Mouse (Mus musculus): Measurements from ENCODE around the gene Vps45. TPM values are rescaled to one million over a fixed set of nuclear protein-coding genes. Genes with fewer than 3 reads are reported as not detected.
"Not testable (repeated sequence)": the region's sequence is repeated elsewhere in the genome, so short reads cannot be mapped to it uniquely, and the experiment has no call there.

The Vps45 gene
- total and polyA plus RNA-seq, 2 experiments from 2014 or later, result 24.9 to 61.8 TPM

GRCm38 (mm10) chr3:95957359-95958148 lies 100.7 kb downstream of the Vps45 start:
- DNase-seq (ENCODE audit: low spot score), result peak; percentile 57
- WGBS, result 51% methylated on average over 8 of the region's 8 CpGs
- no peak for TF ChIP-seq CTCF (IDR thresholded peaks at IDR 0.05; ENCODE audit: low read depth)

DNA sequence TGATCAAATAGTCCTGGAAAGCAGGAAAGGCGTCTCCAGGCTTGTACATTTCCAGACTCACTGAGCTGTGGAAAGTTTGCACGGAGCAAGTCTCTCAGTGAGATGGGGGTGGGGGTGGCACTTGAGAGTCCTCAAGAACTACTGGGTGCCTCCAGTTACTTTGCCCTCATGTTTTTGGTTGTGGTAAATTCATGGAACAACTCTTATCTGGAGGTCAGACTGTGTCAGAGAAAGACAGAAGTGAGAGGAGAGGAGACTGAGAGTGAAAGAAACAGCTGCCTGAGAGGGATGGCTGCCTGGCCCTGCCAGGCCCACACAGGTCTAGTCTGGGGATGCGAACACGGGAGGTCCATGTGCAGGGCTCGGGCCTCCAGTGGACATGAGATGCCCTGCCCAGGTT lies 102.9 kb downstream of the Vps45 start:
- Histone ChIP-seq H3K9me3 (ENCODE audit: low read length) (no peaks in the 10 kb centered on the region), H3K27ac (no peak overlapping the region), H3K36me3 (ENCODE audit: insufficient read depth, low read length) (no peaks in the 10 kb centered on the region), H3K4me3 (ENCODE audit: low read length) (no peak overlapping the region), H3K9ac (replicated peaks; ENCODE audit: low read length) (no peak overlapping the region), H3K4me1 (ENCODE audit: insufficient read depth, low read length) (no peaks in the 10 kb centered on the region), H3K4me2 (ENCODE audit: low read depth, low read length) (no peak overlapping the region), H3K27me3 (ENCODE audit: insufficient read depth, low read length) (no peaks in the 10 kb centered on the region)
- TF ChIP-seq CTCF (IDR thresholded peaks at IDR 0.05; ENCODE audit: low read depth), result no peak
- ATAC-seq (no peak), DNase-seq (ENCODE audit: low spot score) (no peak)
- 94% methylated on average over 5 of the region's 5 CpGs for WGBS

More at GRCm38 (mm10) chr3:95957359-95958148, 100.7 kb downstream of the Vps45 start:
- no peak overlapping the region for H3K9ac ChIP-seq (replicated peaks; ENCODE audit: low read length)
- no peaks in the 10 kb centered on the region for H3K36me3 ChIP-seq (ENCODE audit: insufficient read depth, low read length)
- ATAC-seq, result no peak
- no peaks in the 10 kb centered on the region for H3K9me3 ChIP-seq (ENCODE audit: low read length)
- H3K4me1 ChIP-seq (ENCODE audit: insufficient read depth, low read length), result no peaks in the 10 kb centered on the region
- H3K27ac ChIP-seq, result no peak overlapping the region
- H3K4me3 ChIP-seq (ENCODE audit: low read length), result no peak overlapping the region
- H3K4me2 ChIP-seq (ENCODE audit: low read depth, low read length), result no peak overlapping the region
- H3K27me3 ChIP-seq (ENCODE audit: insufficient read depth, low read length), result no peaks in the 10 kb centered on the region

DNA sequence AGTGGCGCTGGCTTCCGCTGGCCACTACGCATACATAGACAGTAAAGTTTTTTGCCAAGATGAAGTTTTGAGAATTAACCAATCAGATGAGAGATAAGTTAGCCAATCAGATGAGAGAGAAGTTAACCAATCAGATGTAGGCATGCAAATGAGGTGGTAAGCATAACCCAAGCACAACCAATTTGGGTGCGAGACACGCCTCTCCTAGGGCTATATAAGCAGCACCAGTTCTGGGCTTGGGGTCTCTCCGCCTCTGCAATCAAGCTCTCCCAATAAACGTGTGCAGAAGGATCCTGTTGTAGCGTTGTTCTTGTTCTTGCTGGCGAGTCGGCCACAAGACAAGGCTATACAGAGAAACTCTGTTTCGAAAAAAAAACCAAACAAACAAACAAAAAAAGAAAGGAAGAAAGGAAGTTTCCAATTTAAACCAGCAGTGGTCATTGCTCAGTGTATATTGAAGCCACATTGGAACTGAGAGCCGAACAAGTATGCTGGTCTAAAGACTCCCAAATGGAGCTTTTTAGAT lies 103.6 kb downstream of the Vps45 start:
- H3K4me2 ChIP-seq (ENCODE audit: low read depth, low read length); ATAC-seq; H3K36me3 ChIP-seq (ENCODE audit: insufficient read depth, low read length); H3K27ac ChIP-seq; H3K27me3 ChIP-seq (ENCODE audit: insufficient read depth, low read length); H3K4me3 ChIP-seq (ENCODE audit: low read length); DNase-seq (ENCODE audit: low spot score); H3K4me1 ChIP-seq (ENCODE audit: insufficient read depth, low read length); H3K9ac ChIP-seq (replicated peaks; ENCODE audit: low read length); H3K9me3 ChIP-seq (ENCODE audit: low read length): not testable (repeated sequence)
- WGBS, result 89% methylated on average over 12 of the region's 12 CpGs

- Histone ChIP-seq H3K9ac (replicated peaks; ENCODE audit: low read length) (no peak overlapping the region), H3K27me3 (ENCODE audit: insufficient read depth, low read length) (no peaks in the 10 kb centered on the region), H3K4me1 (ENCODE audit: insufficient read depth, low read length) (no peaks in the 10 kb centered on the region), H3K36me3 (ENCODE audit: insufficient read depth, low read length) (no peaks in the 10 kb centered on the region), H3K4me2 (ENCODE audit: low read depth, low read length) (no peak overlapping the region), H3K9me3 (ENCODE audit: low read length) (no peaks in the 10 kb centered on the region), H3K27ac (peak overlapping the region; percentile 32; the same call in 1 of the 2 replicates), H3K4me3 (ENCODE audit: low read length) (no peak overlapping the region)
- TF ChIP-seq CTCF (IDR thresholded peaks at IDR 0.05; ENCODE audit: low read depth), result no peak
- DNase-seq (ENCODE audit: low spot score) (no peak), ATAC-seq (no peak)
- 45% methylated on average over 3 of the region's 3 CpGs for WGBS
Observed at GRCm38 (mm10) chr3:95953522-95953921, 104.7 kb downstream of the Vps45 start.

GRCm38 (mm10) chr3:95953023-95953422 lies 105.2 kb downstream of the Vps45 start:
- no peaks in the 10 kb centered on the region for H3K4me1 ChIP-seq (ENCODE audit: insufficient read depth, low read length)
- no peaks in the 10 kb centered on the region for H3K36me3 ChIP-seq (ENCODE audit: insufficient read depth, low read length)
- H3K9me3 ChIP-seq (ENCODE audit: low read length), result no peaks in the 10 kb centered on the region
- no peak overlapping the region for H3K9ac ChIP-seq (replicated peaks; ENCODE audit: low read length)
- DNase-seq (ENCODE audit: low spot score) (peak; percentile 21), ATAC-seq (no peak)
- no peak overlapping the region for H3K4me3 ChIP-seq (ENCODE audit: low read length)
- no peak overlapping the region for H3K4me2 ChIP-seq (ENCODE audit: low read depth, low read length)
- H3K27me3 ChIP-seq (ENCODE audit: insufficient read depth, low read length), result no peaks in the 10 kb centered on the region
- H3K27ac ChIP-seq, result peak overlapping the region; percentile 32
- no peak for TF ChIP-seq CTCF (IDR thresholded peaks at IDR 0.05; ENCODE audit: low read depth)

GRCm38 (mm10) chr3:95951566-95951965 lies 106.7 kb downstream of the Vps45 start:
- not testable (repeated sequence) for DNase-seq (ENCODE audit: low spot score); H3K4me1 ChIP-seq (ENCODE audit: insufficient read depth, low read length); H3K27me3 ChIP-seq (ENCODE audit: insufficient read depth, low read length); H3K9me3 ChIP-seq (ENCODE audit: low read length); H3K36me3 ChIP-seq (ENCODE audit: insufficient read depth, low read length)
- peak overlapping the region; percentile 74 for H3K4me2 ChIP-seq (ENCODE audit: low read depth, low read length)
- peak overlapping the region; percentile 70 for H3K9ac ChIP-seq (replicated peaks; ENCODE audit: low read length)
- ATAC-seq, result peak; percentile 16; the same call in 1 of the 2 replicates
- H3K4me3 ChIP-seq (ENCODE audit: low read length), result peak overlapping the region; percentile 51
- 68% methylated on average over 12 of the region's 12 CpGs for WGBS
- H3K27ac ChIP-seq, result peak overlapping the region; percentile 97
